Mouse (Mus musculus) heart, embryonic 10.5 days (tissue): ENCODE data around the gene Vipas39. TPM values are rescaled to one million over a fixed set of nuclear protein-coding genes. Genes with fewer than 3 reads are reported as not detected.
"Not testable (repeated sequence)": the region's sequence is repeated elsewhere in the genome, so short reads cannot be mapped to it uniquely, and the experiment has no call there.

Experiments
- DNase-seq: peaks from one replicate; pipeline ENCODE4 v3.0.0-alpha.2; 2017; ENCODE audit warnings: low spot score
- H3K27ac ChIP-seq: fragments of 300-500 bp; sonication (generic); 2 replicates; pipeline ENCODE4 v1.5.1; 2016; ENCODE audit warnings: mild to moderate bottlenecking
- H3K27me3 ChIP-seq: fragments of 300-500 bp; sonication (generic); 2 replicates; pipeline ENCODE4 v1.6.1; 2016; ENCODE audit warnings: mild to moderate bottlenecking; ENCODE audit not compliant: poor library complexity, insufficient read depth, severe bottlenecking
- H3K36me3 ChIP-seq: fragments of 300-500 bp; sonication (generic); 2 replicates; pipeline ENCODE4 v1.6.1; 2016; ENCODE audit warnings: mild to moderate bottlenecking, moderate library complexity
- H3K4me1 ChIP-seq: fragments of 300-500 bp; sonication (generic); 2 replicates; pipeline ENCODE4 v1.6.1; 2016; ENCODE audit warnings: mild to moderate bottlenecking
- H3K4me3 ChIP-seq: fragments of 300-500 bp; sonication (generic); 2 replicates; pipeline ENCODE4 v1.5.1; 2016; ENCODE audit warnings: mild to moderate bottlenecking, moderate library complexity
- H3K9me3 ChIP-seq: fragments of 300-500 bp; sonication (generic); 2 replicates; pipeline ENCODE4 v1.6.1; 2016; ENCODE audit warnings: mild to moderate bottlenecking, moderate library complexity
- WGBS: fragments of 180-500 bp; shearing (Covaris S2); methylation state at CpG from one replicate; pipeline ENCODE4 v1.1.7; 2016; 5-methylcytosine and 5-hydroxymethylcytosine counted together
- polyA plus RNA-seq: library from polyadenylated mRNA; unstranded; fragments of >200 nt; fragmentation: Nextera tagmentation; extraction: Ambion mirVana; gene quantifications from 2 replicates; pipeline ENCODE4 v1.2.1, GENCODE M21; 2016

Gene Vipas39
- polyA plus RNA-seq, 1 experiment from 2014 or later, result 37.4 TPM

- no peak for DNase-seq
- Histone ChIP-seq H3K4me1 (peaks cover 24% of the 10 kb centered on the region), H3K27me3 (no peaks in the 10 kb centered on the region), H3K4me3 (no peak overlapping the region), H3K36me3 (no peaks in the 10 kb centered on the region), H3K9me3 (no peaks in the 10 kb centered on the region), H3K27ac (no peak overlapping the region)
- WGBS, result 65% methylated on average over 7 of the region's 7 CpGs
Measured at GRCm38 (mm10) chr12:87283706-87284105, 17.6 kb upstream of the Vipas39 start.

- Histone ChIP-seq H3K36me3 (no peaks in the 10 kb centered on the region), H3K4me1 (peaks cover 33% of the 10 kb centered on the region), H3K4me3 (no peak overlapping the region), H3K9me3 (no peaks in the 10 kb centered on the region), H3K27me3 (no peaks in the 10 kb centered on the region), H3K27ac (no peak overlapping the region)
- 88% methylated on average over 4 of the region's 4 CpGs for WGBS
- no peak for DNase-seq
Measured at GRCm38 (mm10) chr12:87282743-87283142, 16.7 kb upstream of the Vipas39 start.

- peaks cover 36% of the 10 kb centered on the region for H3K4me1 ChIP-seq
- no peaks in the 10 kb centered on the region for H3K9me3 ChIP-seq
- peak overlapping the region; percentile 57; the same call in 1 of the 2 replicates for H3K27ac ChIP-seq
- no peak overlapping the region for H3K4me3 ChIP-seq
- 63% methylated on average over 1 of the region's 1 CpGs for WGBS
- H3K36me3 ChIP-seq, result peaks cover 6% of the 10 kb centered on the region
- no peaks in the 10 kb centered on the region for H3K27me3 ChIP-seq
- DNase-seq, result no peak
Measured at GRCm38 (mm10) chr12:87281766-87282165, 15.7 kb upstream of the Vipas39 start.

- no peaks in the 10 kb centered on the region for H3K27me3 ChIP-seq
- peak overlapping the region; percentile 80 for H3K27ac ChIP-seq
- no peaks in the 10 kb centered on the region for H3K9me3 ChIP-seq
- WGBS, result 40% methylated on average over 14 of the region's 14 CpGs
- DNase-seq, result no peak
- no peak overlapping the region for H3K4me3 ChIP-seq
- peaks cover 25% of the 10 kb centered on the region for H3K36me3 ChIP-seq
- H3K4me1 ChIP-seq, result peaks cover 36% of the 10 kb centered on the region
Measured at GRCm38 (mm10) chr12:87279879-87280278, 13.8 kb upstream of the Vipas39 start.

GRCm38 (mm10) chr12:87279350-87279749, 13.3 kb upstream of the Vipas39 start:
- WGBS, result 40% methylated on average over 3 of the region's 3 CpGs
- no peak for DNase-seq
- no peak overlapping the region for H3K4me3 ChIP-seq
- H3K4me1 ChIP-seq, result peaks cover 36% of the 10 kb centered on the region
- no peaks in the 10 kb centered on the region for H3K9me3 ChIP-seq
- H3K36me3 ChIP-seq, result peaks cover 30% of the 10 kb centered on the region
- peak overlapping the region; percentile 80 for H3K27ac ChIP-seq
- no peaks in the 10 kb centered on the region for H3K27me3 ChIP-seq

- Histone ChIP-seq H3K27me3 (no peaks in the 10 kb centered on the region), H3K36me3 (peaks cover 40% of the 10 kb centered on the region), H3K9me3 (no peaks in the 10 kb centered on the region), H3K27ac (peak overlapping the region; percentile 80), H3K4me3 (peak overlapping the region; percentile 24), H3K4me1 (peaks cover 36% of the 10 kb centered on the region)
- 13% methylated on average over 6 of the region's 6 CpGs for WGBS
- DNase-seq, result peak; percentile 93
Measured at GRCm38 (mm10) chr12:87278118-87278730, 12.2 kb upstream of the Vipas39 start.

- H3K27me3 ChIP-seq, DNase-seq, H3K4me3 ChIP-seq, H3K9me3 ChIP-seq: not testable (repeated sequence)
- Histone ChIP-seq H3K4me1 (peaks cover 33% of the 10 kb centered on the region), H3K27ac (0 out of 2 replicates have a peak overlapping the region, but pooled peaks have one; percentile 11), H3K36me3 (peaks cover 50% of the 10 kb centered on the region)
- 83% methylated on average over 4 of the region's 4 CpGs for WGBS
Measured at GRCm38 (mm10) chr12:87277251-87277650, 11.2 kb upstream of the Vipas39 start.

GRCm38 (mm10) chr12:87274853-87275831, 9.1 kb upstream of the Vipas39 start:
- DNase-seq, result no peak
- Histone ChIP-seq H3K27me3 (no peaks in the 10 kb centered on the region), H3K4me3 (no peak overlapping the region), H3K4me1 (peaks cover 26% of the 10 kb centered on the region), H3K27ac (no peak overlapping the region), H3K9me3 (no peaks in the 10 kb centered on the region), H3K36me3 (peaks cover 70% of the 10 kb centered on the region)
- WGBS, result 84% methylated on average over 9 of the region's 9 CpGs

- DNase-seq, result no peak
- Histone ChIP-seq H3K36me3 (peaks cover 57% of the 10 kb centered on the region), H3K4me3 (peak overlapping the region; percentile 80), H3K9me3 (no peaks in the 10 kb centered on the region), H3K4me1 (peaks cover 14% of the 10 kb centered on the region), H3K27me3 (no peaks in the 10 kb centered on the region), H3K27ac (peak overlapping the region; percentile 63; the same call in 1 of the 2 replicates)
- 28% methylated on average over 4 of the region's 4 CpGs for WGBS
Measured at GRCm38 (mm10) chr12:87267682-87268081, 1.6 kb upstream of the Vipas39 start.

GRCm38 (mm10) chr12:87266827-87267603, 959 bp upstream of the Vipas39 start:
- H3K4me3 ChIP-seq, result peak overlapping the region; percentile 80
- no peaks in the 10 kb centered on the region for H3K9me3 ChIP-seq
- WGBS, result 0% methylated on average over 31 of the region's 31 CpGs
- H3K36me3 ChIP-seq, result peaks cover 56% of the 10 kb centered on the region
- no peaks in the 10 kb centered on the region for H3K27me3 ChIP-seq
- peaks cover 14% of the 10 kb centered on the region for H3K4me1 ChIP-seq
- peak overlapping the region; percentile 94 for H3K27ac ChIP-seq
- no peak for DNase-seq

- peaks cover 14% of the 10 kb centered on the region for H3K4me1 ChIP-seq
- H3K4me3 ChIP-seq, result peak overlapping the region; percentile 80
- no peaks in the 10 kb centered on the region for H3K9me3 ChIP-seq
- no peak for DNase-seq
- no peaks in the 10 kb centered on the region for H3K27me3 ChIP-seq
- WGBS, result 25% methylated on average over 11 of the region's 11 CpGs
- peak overlapping the region; percentile 94 for H3K27ac ChIP-seq
- H3K36me3 ChIP-seq, result peaks cover 57% of the 10 kb centered on the region
Measured at GRCm38 (mm10) chr12:87265444-87265843, 612 bp downstream of the Vipas39 start.

- no peak for DNase-seq
- Histone ChIP-seq H3K4me3 (no peak overlapping the region), H3K4me1 (peaks cover 5% of the 10 kb centered on the region; the same call in 1 of the 2 replicates), H3K27me3 (no peaks in the 10 kb centered on the region), H3K9me3 (no peaks in the 10 kb centered on the region), H3K36me3 (peaks cover 79% of the 10 kb centered on the region), H3K27ac (no peak overlapping the region)
- WGBS, result 94% methylated on average over 8 of the region's 8 CpGs
Measured at GRCm38 (mm10) chr12:87260562-87260961, 5.5 kb downstream of the Vipas39 start.
